22 mouse cellular contexts compared by ENCODE assay signal in the genomic region with DNA sequence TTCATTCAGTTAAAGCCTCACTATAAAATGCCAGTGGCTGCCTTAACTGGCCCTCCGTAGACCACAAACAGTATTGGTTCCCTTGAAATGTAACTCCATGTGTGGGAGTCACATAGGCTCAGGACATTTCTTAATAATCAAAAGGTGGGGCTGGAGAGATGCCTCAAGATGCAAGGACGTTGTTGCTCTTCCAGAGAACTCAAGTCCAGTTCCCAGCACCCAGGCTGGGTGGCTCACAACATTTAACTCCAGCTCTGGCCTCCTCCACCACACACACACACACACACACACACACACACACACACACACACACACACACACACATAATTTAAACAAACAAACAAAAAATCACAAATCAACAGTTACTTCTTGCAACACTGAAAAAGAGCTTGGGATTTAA. TPM values are rescaled to one million over a fixed set of nuclear protein-coding genes. Genes with fewer than 3 reads are reported as not detected.
DNase-seq lines count a peak whose midpoint lies in the region; ATAC-seq and TF ChIP-seq lines count a peak whose summit lies in the region.
"Had no signal": no experiment of that assay in that cellular context is flagged by ENCODE, and none has a peak within 500 bp of the region (broad histone marks: within the 10 kb centered on the region; RNA-seq: fewer than 3 reads in every experiment).

No protein-coding gene starts in this region.

- H3K36me3 ChIP-seq in liver, adult 2 months (ENCODE audit: control insufficient read depth, insufficient read depth, low read length): no peaks in the 10 kb centered on the region
- H3K36me3 ChIP-seq in spleen, adult 2 months (ENCODE audit: control insufficient read depth, insufficient read depth, low read length): no peaks in the 10 kb centered on the region; the same call in 1 of the 2 replicates
- H3K36me3 ChIP-seq in intestine, postnatal 0 days (ENCODE audit: control insufficient read depth, insufficient read depth): no peaks in the 10 kb centered on the region
- no peaks in the 10 kb centered on the region for H3K36me3 ChIP-seq in forebrain, postnatal 0 days (ENCODE audit: insufficient read depth)
- no peaks in the 10 kb centered on the region for H3K36me3 ChIP-seq in forebrain, embryonic 12.5 days (replicated peaks)
- H3K36me3 ChIP-seq: embryonic facial prominence, embryonic 13.5 days; G1E; heart, embryonic 15.5 days; hindbrain, embryonic 15.5 days; limb, embryonic 10.5 days; midbrain, embryonic 13.5 days; neural tube, embryonic 13.5 days had no signal

- H3K79me2 ChIP-seq in liver, adult 2 months (ENCODE audit: control insufficient read depth, insufficient read depth, low read length): peaks cover 23% of the 10 kb centered on the region

- H3K4me1 ChIP-seq in liver, adult 2 months (ENCODE audit: control insufficient read depth, insufficient read depth, low read length): peaks cover 34% of the 10 kb centered on the region
- H3K4me1 ChIP-seq in spleen, adult 2 months (ENCODE audit: control insufficient read depth, insufficient read depth, insufficient read length): peaks cover 44% of the 10 kb centered on the region
- H3K4me1 ChIP-seq in intestine, postnatal 0 days (replicated peaks; ENCODE audit: control insufficient read depth, insufficient read depth, low read length): peaks cover 21% of the 10 kb centered on the region; the same call in 1 of the 2 replicates
- no peaks in the 10 kb centered on the region for H3K4me1 ChIP-seq in forebrain, postnatal 0 days (ENCODE audit: insufficient read depth)
- H3K4me1 ChIP-seq in forebrain, embryonic 12.5 days: no peaks in the 10 kb centered on the region
- H3K4me1 ChIP-seq: hindbrain, embryonic 15.5 days; midbrain, embryonic 13.5 days; neural tube, embryonic 13.5 days had no signal

- H3K4me2 ChIP-seq in intestine, postnatal 0 days (replicated peaks; ENCODE audit: low read depth): 0 out of 2 replicates have a peak overlapping the region, but pooled peaks have one; percentile 37
- H3K4me2 ChIP-seq in forebrain, postnatal 0 days (ENCODE audit: low read depth): no peak overlapping the region
- H3K4me2 ChIP-seq in forebrain, embryonic 12.5 days: no peak overlapping the region
- H3K4me2 ChIP-seq: embryonic facial prominence, embryonic 13.5 days; heart, embryonic 15.5 days; hindbrain, embryonic 15.5 days; midbrain, embryonic 13.5 days; neural tube, embryonic 13.5 days had no signal

- no peak for DNase-seq in liver, adult 2 months (ENCODE audit: extremely low read depth, low read depth, low spot score)
- DNase-seq in liver: no peak
- no peak for DNase-seq in spleen, adult 2 months (ENCODE audit: low read depth in 1 of 2, low spot score in 2 of 2)
- DNase-seq in spleen, adult 18-20 months: no peak
- no peak for DNase-seq in forebrain, postnatal 0 days
- DNase-seq in adrenal gland, postnatal 36 days: no peak
- DNase-seq: adrenal gland, postnatal 10 days; cerebellum, adult 11-12 months; cerebellum, postnatal 14 days; heart, postnatal 4 days; kidney, adult 18-20 months; kidney, postnatal 36 days had no signal

- H3K9ac ChIP-seq in liver, adult 2 months (ENCODE audit: low read depth, low read length): 0 out of 2 replicates have a peak overlapping the region, but pooled peaks have one; percentile 15
- no peak overlapping the region for H3K9ac ChIP-seq in intestine, postnatal 0 days (ENCODE audit: low read depth, low read length)
- H3K9ac ChIP-seq in forebrain, postnatal 0 days: no peak overlapping the region
- no peak overlapping the region for H3K9ac ChIP-seq in forebrain, embryonic 12.5 days
- H3K9ac ChIP-seq: embryonic facial prominence, embryonic 13.5 days; heart, embryonic 15.5 days; hindbrain, embryonic 15.5 days; liver, embryonic 14.5 days; midbrain, embryonic 13.5 days; neural tube, embryonic 13.5 days had no signal

- H3K27ac ChIP-seq in liver, adult 2 months (replicated peaks; ENCODE audit: insufficient read depth, low read depth, low read length): peak overlapping the region; percentile 99
- H3K27ac ChIP-seq in spleen, adult 2 months (ENCODE audit: insufficient read depth, low read length): peak overlapping the region; percentile 80
- H3K27ac ChIP-seq in intestine, postnatal 0 days (ENCODE audit: low read depth, low read length): peak overlapping the region; percentile 82
- no peak overlapping the region for H3K27ac ChIP-seq in forebrain, postnatal 0 days (ENCODE audit: low read depth, low read length)
- H3K27ac ChIP-seq in forebrain, embryonic 12.5 days: no peak overlapping the region
- H3K27ac ChIP-seq: embryonic facial prominence, embryonic 13.5 days; heart, embryonic 15.5 days; hindbrain, embryonic 15.5 days; limb, embryonic 10.5 days; liver, embryonic 14.5 days; midbrain, embryonic 13.5 days; neural tube, embryonic 13.5 days had no signal

- no peak overlapping the region for H3K4me3 ChIP-seq in liver, adult 2 months (ENCODE audit: insufficient read depth, low read depth, low read length)
- H3K4me3 ChIP-seq in spleen, adult 2 months (ENCODE audit: extremely low read depth, insufficient read depth, insufficient read length): no peak overlapping the region; the same call in 1 of the 2 replicates
- no peak overlapping the region for H3K4me3 ChIP-seq in intestine, postnatal 0 days (ENCODE audit: low read depth, low read length)
- no peak overlapping the region for H3K4me3 ChIP-seq in forebrain, postnatal 0 days (ENCODE audit: low read depth, low read length)
- no peak overlapping the region for H3K4me3 ChIP-seq in forebrain, embryonic 12.5 days (replicated peaks)
- H3K4me3 ChIP-seq: embryonic facial prominence, embryonic 13.5 days; heart, embryonic 15.5 days; hindbrain, embryonic 15.5 days; limb, embryonic 10.5 days; midbrain, embryonic 13.5 days; neural tube, embryonic 13.5 days had no signal

- no peaks in the 10 kb centered on the region for H3K27me3 ChIP-seq in liver, adult 2 months (ENCODE audit: control insufficient read depth, insufficient read depth, low read length)
- H3K27me3 ChIP-seq in spleen, adult 2 months (ENCODE audit: control insufficient read depth, insufficient read depth, low read length): no peaks in the 10 kb centered on the region
- H3K27me3 ChIP-seq in intestine, postnatal 0 days (replicated peaks; ENCODE audit: control insufficient read depth, insufficient read depth, low read length): no peaks in the 10 kb centered on the region
- H3K27me3 ChIP-seq in forebrain, postnatal 0 days (ENCODE audit: insufficient read depth, low read length): no peaks in the 10 kb centered on the region
- H3K27me3 ChIP-seq in forebrain, embryonic 12.5 days: no peaks in the 10 kb centered on the region
- H3K27me3 ChIP-seq: embryonic facial prominence, embryonic 13.5 days; heart, embryonic 15.5 days; hindbrain, embryonic 15.5 days; midbrain, embryonic 13.5 days; neural tube, embryonic 13.5 days had no signal

- H3K9me3 ChIP-seq in intestine, postnatal 0 days (ENCODE audit: control insufficient read depth): no peaks in the 10 kb centered on the region
- no peaks in the 10 kb centered on the region for H3K9me3 ChIP-seq in forebrain, postnatal 0 days (ENCODE audit: low read length)
- 0 out of 2 replicates have a peak, but pooled peaks cover 3% of the 10 kb centered on the region for H3K9me3 ChIP-seq in forebrain, embryonic 12.5 days
- H3K9me3 ChIP-seq: G1E; heart, embryonic 15.5 days; hindbrain, embryonic 15.5 days; limb, embryonic 10.5 days; midbrain, embryonic 13.5 days; neural tube, embryonic 13.5 days had no signal

- TF ChIP-seq POLR2A in liver, adult 2 months (IDR thresholded peaks at IDR 0.05; ENCODE audit: extremely low read depth, insufficient read depth, low read length): no peak
- no peak for TF ChIP-seq POLR2A in spleen, adult 2 months (IDR thresholded peaks at IDR 0.05; ENCODE audit: low read depth, low read length)

- ATAC-seq in intestine, postnatal 0 days: no peak
- ATAC-seq in forebrain, postnatal 0 days: no peak
- no peak for ATAC-seq in forebrain, embryonic 12.5 days (ENCODE audit: low FRiP score)
- ATAC-seq: midbrain, embryonic 13.5 days had no signal

- TF ChIP-seq CTCF in liver, adult 2 months (IDR thresholded peaks at IDR 0.05; ENCODE audit: low read depth, low read length): no peak
- no peak for TF ChIP-seq CTCF in spleen, adult 2 months (IDR thresholded peaks at IDR 0.05; ENCODE audit: extremely low read depth, insufficient read depth, insufficient read length, insufficient replicate concordance)
- no peak for TF ChIP-seq CTCF in intestine, postnatal 0 days (IDR thresholded peaks at IDR 0.05; ENCODE audit: low read depth)
- TF ChIP-seq CTCF in forebrain, postnatal 0 days (IDR thresholded peaks at IDR 0.05; ENCODE audit: low read depth): no peak

- 62% methylated on average over 2 of the region's 2 CpGs for WGBS in liver, adult 2 months
- WGBS in spleen, adult 2 months: 71% methylated on average over 2 of the region's 2 CpGs
- WGBS in intestine, postnatal 0 days: 62% methylated on average over 2 of the region's 2 CpGs
- WGBS in forebrain, postnatal 0 days: 89% methylated on average over 2 of the region's 2 CpGs
- 91% methylated on average over 2 of the region's 2 CpGs for WGBS in forebrain, embryonic 12.5 days

RNA-seq across cellular contexts. Expression of gene Myo1e, which starts 36.6 kb away (rescaled TPM):
- 25.1 and 27.2 TPM in 2 replicates for total RNA-seq in liver, adult 2 months (2014; rRNA removed)
- polyA plus RNA-seq in liver, adult 2 months (2012; rRNA removed): 9.2 and 11.2 TPM in 2 replicates
- 15.4 and 16.6 TPM in 2 replicates for polyA plus RNA-seq in spleen, adult 2 months (2012; rRNA removed)
- polyA plus RNA-seq in intestine, postnatal 0 days (2015; fragmentation: Nextera tagmentation; extraction: Ambion mirVana): 15.2 and 16.2 TPM in 2 replicates
- total RNA-seq in forebrain, postnatal 0 days (2014; rRNA removed): 4.6 and 6.2 TPM in 2 replicates
- 2.2 and 3.6 TPM in 2 replicates for polyA plus RNA-seq in forebrain, postnatal 0 days (2015; fragmentation: Nextera tagmentation; extraction: Ambion mirVana)
- 10.3 and 11.3 TPM in 2 replicates for polyA plus RNA-seq in forebrain, embryonic 12.5 days (2016; fragmentation: Nextera tagmentation; extraction: Ambion mirVana)
- 10 to 100 TPM; 20.6 to 26.8 TPM for total RNA-seq in adrenal gland, postnatal 36 days (2021)

Comparison
In these comparisons a context has a peak if more than half of its experiments do, and no peak if none do; other contexts are left out.
1. H3K27ac ChIP-seq: peak in liver, adult 2 months (single experiment), spleen, adult 2 months (single experiment) and intestine, postnatal 0 days (single experiment); none in forebrain, postnatal 0 days (single experiment) and forebrain, embryonic 12.5 days (single experiment).